Mouse (Mus musculus) E14TG2a.4 (cell line): ENCODE measurements around the gene Olfr1441.

Experiments used
- CTCF ChIP-seq: conservative IDR thresholded peaks from 2 replicates; pipeline ENCODE4 v1.5.1; 2014; ENCODE audit warnings: low read length
- NANOG ChIP-seq: IDR thresholded peaks from 2 replicates; pipeline ENCODE4 v1.6.1; 2014; ENCODE audit warnings: borderline replicate concordance, low read length, mixed read lengths

- TF ChIP-seq CTCF = no peak
- TF ChIP-seq NANOG = no peak
Measured at GRCm38 (mm10) chr19:12435750-12436524, 18.7 kb downstream of the Olfr1441 start.
